Mouse (Mus musculus): ENCODE data around the gene Defb48. TPM values are rescaled to one million over a fixed set of nuclear protein-coding genes. Genes with fewer than 3 reads are reported as not detected.

Defb48 gene
- polyA plus RNA-seq, 1 experiment from 2014 or later = not detected

Other genes with a start within 250 kb of the Defb48 start
- 17.7 and 17.9 TPM in 2 replicates for gene Ints6, start 223.3 kb downstream of the Defb48 start, polyA plus RNA-seq (2015; fragmentation: Nextera tagmentation; extraction: Ambion mirVana)
- gene Wdfy2, start 146.8 kb downstream of the Defb48 start, polyA plus RNA-seq (2015; fragmentation: Nextera tagmentation; extraction: Ambion mirVana) = 8.5 and 8.7 TPM in 2 replicates
- not detected in 2 replicates for gene Defb47, start 13.6 kb upstream of the Defb48 start, polyA plus RNA-seq (2015; fragmentation: Nextera tagmentation; extraction: Ambion mirVana)
- not detected in 2 replicates for gene Defb43, start 27.3 kb upstream of the Defb48 start, polyA plus RNA-seq (2015; fragmentation: Nextera tagmentation; extraction: Ambion mirVana)
- gene Defb42, start 62.5 kb upstream of the Defb48 start, polyA plus RNA-seq (2015; fragmentation: Nextera tagmentation; extraction: Ambion mirVana) = 0.48 TPM in 1 of 2 replicates, not detected in the other
- gene Defb30, start 65.5 kb upstream of the Defb48 start, polyA plus RNA-seq (2015; fragmentation: Nextera tagmentation; extraction: Ambion mirVana) = not detected in 2 replicates